Mouse (Mus musculus) heart, embryonic 15.5 days (tissue): ENCODE measurements at regions not wholly inside any gene's neighbourhood (a gene's known extent, or its start where the extent isn't known, plus 50 kb on each side); places are given as distances from the start of the nearest gene placed in this dataset.

Experiments used
- ATAC-seq: fragments of 200-750 bp; cut with Nextera tagmentation; replicated peaks from 2 replicates; pipeline ENCODE4 v1.8.0; 2017; ENCODE audit warnings: low read depth, moderate TSS enrichment; ENCODE audit not compliant: insufficient number of reproducible peaks, insufficient read depth, low FRiP score
- H3K27ac ChIP-seq: fragments of 300-500 bp; sonication (generic); 2 replicates; pipeline ENCODE4 v1.5.1; 2015; ENCODE audit warnings: mild to moderate bottlenecking, inconsistent platforms
- H3K27me3 ChIP-seq: fragments of 300-500 bp; sonication (generic); 2 replicates; pipeline ENCODE4 v1.6.1; 2015; ENCODE audit warnings: inconsistent platforms
- H3K36me3 ChIP-seq: fragments of 300-500 bp; sonication (generic); 2 replicates; pipeline ENCODE4 v1.6.1; 2015; ENCODE audit warnings: mild to moderate bottlenecking, inconsistent platforms
- H3K4me1 ChIP-seq: fragments of 300-500 bp; sonication (generic); replicated peaks from 2 replicates; pipeline ENCODE4 v1.6.1; 2015; ENCODE audit warnings: inconsistent platforms
- H3K4me2 ChIP-seq: fragments of 300-500 bp; sonication (generic); 2 replicates; pipeline ENCODE4 v1.6.1; 2015; ENCODE audit warnings: inconsistent platforms, mild to moderate bottlenecking, moderate library complexity
- H3K4me3 ChIP-seq: fragments of 300-500 bp; sonication (generic); 2 replicates; pipeline ENCODE4 v1.5.1; 2015; ENCODE audit warnings: mild to moderate bottlenecking, inconsistent platforms
- H3K9ac ChIP-seq: fragments of 300-500 bp; sonication (generic); 2 replicates; pipeline ENCODE4 v1.6.1; 2015; ENCODE audit warnings: mild to moderate bottlenecking, inconsistent platforms
- H3K9me3 ChIP-seq: fragments of 300-500 bp; sonication (generic); replicated peaks from 2 replicates; pipeline ENCODE4 v1.6.1; 2016; ENCODE audit warnings: inconsistent platforms
- WGBS: fragments of 180-500 bp; shearing (Covaris S2); methylation state at CpG from one replicate; pipeline ENCODE4 v1.1.7; 2015; ENCODE audit warnings: mixed read lengths; 5-methylcytosine and 5-hydroxymethylcytosine counted together

GRCm38 (mm10) chr11:19254183-19254582, 235.4 kb upstream of the Meis1 start:
- Histone ChIP-seq H3K27me3 (no peaks in the 10 kb centered on the region), H3K36me3 (no peaks in the 10 kb centered on the region), H3K4me3 (no peak overlapping the region), H3K27ac (no peak overlapping the region), H3K4me1 (no peaks in the 10 kb centered on the region), H3K9me3 (no peaks in the 10 kb centered on the region), H3K4me2 (no peak overlapping the region), H3K9ac (no peak overlapping the region)
- ATAC-seq = no peak
- WGBS = 68% methylated on average over 4 of the region's 4 CpGs

DNA sequence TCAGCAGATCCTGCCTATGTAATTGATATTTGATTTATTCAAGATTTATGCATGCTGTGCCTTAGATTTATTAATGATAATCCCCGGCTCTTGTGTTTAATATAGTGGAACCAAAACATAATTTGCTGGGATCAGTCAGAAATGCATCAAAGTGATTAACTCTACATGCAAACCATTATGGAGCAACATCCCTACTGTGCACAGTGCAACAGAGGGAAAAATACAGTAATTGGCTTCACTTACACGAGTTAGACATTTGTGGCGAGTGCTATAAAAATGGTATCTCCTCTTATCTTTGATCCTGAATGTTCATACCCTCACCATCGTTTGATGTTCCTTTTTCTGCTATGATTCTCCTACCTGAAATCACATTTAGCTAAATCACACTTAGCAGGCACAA, 238.8 kb upstream of the Meis1 start:
- H3K4me3 ChIP-seq = no peak overlapping the region
- H3K4me1 ChIP-seq = no peaks in the 10 kb centered on the region
- WGBS = 78% methylated on average over 4 of the region's 4 CpGs
- H3K4me2 ChIP-seq = no peak overlapping the region
- no peaks in the 10 kb centered on the region for H3K36me3 ChIP-seq
- no peak for ATAC-seq
- H3K9ac ChIP-seq = no peak overlapping the region
- H3K9me3 ChIP-seq = no peaks in the 10 kb centered on the region
- no peaks in the 10 kb centered on the region for H3K27me3 ChIP-seq
- H3K27ac ChIP-seq = no peak overlapping the region

DNA sequence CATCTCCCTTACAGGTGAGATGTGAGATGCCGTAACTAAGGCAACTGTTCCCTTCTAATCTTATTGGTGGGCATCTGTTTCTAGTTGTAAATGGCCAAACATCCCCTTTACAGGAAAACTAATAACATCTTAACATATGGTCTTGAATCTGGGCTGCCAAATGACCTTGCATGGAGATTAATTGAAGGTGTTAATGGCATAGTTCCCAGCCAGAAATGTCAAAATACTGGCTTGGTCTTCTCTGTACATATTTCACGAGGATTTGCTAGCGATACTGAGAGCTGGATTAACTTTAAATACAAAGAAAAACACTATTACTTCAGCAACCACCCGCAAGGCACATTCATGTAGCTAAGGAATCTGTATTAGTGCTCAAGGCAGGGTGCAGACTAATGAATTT, 244.0 kb upstream of the Meis1 start:
- no peak overlapping the region for H3K4me3 ChIP-seq
- no peak overlapping the region for H3K9ac ChIP-seq
- no peaks in the 10 kb centered on the region for H3K4me1 ChIP-seq
- no peaks in the 10 kb centered on the region for H3K27me3 ChIP-seq
- H3K4me2 ChIP-seq = no peak overlapping the region
- H3K27ac ChIP-seq = no peak overlapping the region
- WGBS = 78% methylated on average over 4 of the region's 4 CpGs
- H3K36me3 ChIP-seq = no peaks in the 10 kb centered on the region
- no peak for ATAC-seq
- H3K9me3 ChIP-seq = no peaks in the 10 kb centered on the region

DNA sequence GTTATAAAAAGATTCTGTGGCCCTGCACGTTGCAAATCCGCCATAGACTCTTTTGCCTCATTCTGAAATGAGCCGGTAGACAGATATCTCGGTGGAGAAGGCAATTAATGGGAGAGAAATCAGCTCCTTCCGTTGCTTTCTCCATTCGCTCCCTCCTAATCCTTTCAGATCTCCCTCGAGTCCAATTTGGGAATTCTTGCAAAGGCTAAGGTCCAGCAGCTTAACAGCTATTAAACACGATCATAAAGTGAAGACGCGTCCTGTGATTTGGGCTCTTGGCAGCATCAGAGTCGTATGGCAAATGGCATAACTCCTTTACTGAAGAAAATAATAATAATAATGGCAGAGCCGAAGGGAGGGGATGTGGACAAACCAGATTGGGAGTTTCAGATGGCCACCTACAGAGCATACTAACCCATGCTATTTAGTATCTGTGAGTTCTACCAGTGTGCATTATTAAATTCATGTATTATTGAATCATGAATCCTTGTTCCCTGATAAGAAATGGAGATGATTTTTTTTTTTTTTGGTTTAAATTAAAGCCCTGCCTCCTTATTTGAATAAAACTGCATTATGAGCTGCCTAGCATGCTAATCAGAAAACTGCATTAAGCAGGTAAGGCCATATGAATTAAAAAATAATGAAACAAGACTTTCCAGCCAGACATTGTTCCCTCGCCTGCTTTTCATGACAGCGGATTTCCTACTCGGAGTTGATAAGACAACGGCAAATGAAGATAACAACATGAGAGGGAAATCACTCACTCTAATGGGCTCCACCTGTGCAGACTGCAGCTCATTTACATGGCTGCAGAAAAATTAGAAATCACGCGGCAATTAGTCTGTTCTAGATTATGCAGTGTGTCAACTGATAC, 246.2 kb upstream of the Meis1 start:
- no peaks in the 10 kb centered on the region for H3K9me3 ChIP-seq
- no peaks in the 10 kb centered on the region for H3K4me1 ChIP-seq
- no peak overlapping the region for H3K27ac ChIP-seq
- no peak overlapping the region for H3K9ac ChIP-seq
- no peak overlapping the region for H3K4me2 ChIP-seq
- no peaks in the 10 kb centered on the region for H3K27me3 ChIP-seq
- no peak overlapping the region for H3K4me3 ChIP-seq
- WGBS = 56% methylated on average over 18 of the region's 18 CpGs
- ATAC-seq = no peak
- H3K36me3 ChIP-seq = no peaks in the 10 kb centered on the region

- no peaks in the 10 kb centered on the region for H3K9me3 ChIP-seq
- WGBS = 49% methylated on average over 3 of the region's 3 CpGs
- H3K27ac ChIP-seq = no peak overlapping the region
- no peak overlapping the region for H3K9ac ChIP-seq
- no peaks in the 10 kb centered on the region for H3K27me3 ChIP-seq
- H3K4me2 ChIP-seq = no peak overlapping the region
- no peaks in the 10 kb centered on the region for H3K36me3 ChIP-seq
- ATAC-seq = no peak
- no peaks in the 10 kb centered on the region for H3K4me1 ChIP-seq
- no peak overlapping the region for H3K4me3 ChIP-seq
Measured at GRCm38 (mm10) chr11:19265672-19265972, 246.8 kb upstream of the Meis1 start.

DNA sequence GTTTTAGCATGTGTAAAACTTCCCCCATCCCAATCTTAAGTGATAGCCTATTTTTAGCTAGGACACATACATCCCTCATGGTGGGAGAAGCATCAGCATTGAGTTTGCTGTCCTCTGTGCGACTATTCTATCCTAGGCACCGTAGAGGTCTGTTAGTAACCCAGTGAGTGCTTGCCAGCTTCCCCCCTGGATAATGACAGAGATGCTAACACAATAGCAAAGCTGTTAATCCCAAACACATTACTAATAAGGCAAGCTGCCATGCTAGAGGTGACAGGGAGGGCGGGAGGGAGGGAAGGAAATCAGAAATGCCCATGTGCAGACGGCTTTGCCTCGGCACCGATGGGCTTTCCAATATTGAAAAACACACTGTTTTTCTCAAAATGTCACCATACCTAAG, 272.2 kb upstream of the Meis1 start:
- Histone ChIP-seq H3K9me3 (no peaks in the 10 kb centered on the region), H3K27ac (no peak overlapping the region), H3K4me3 (no peak overlapping the region), H3K36me3 (no peaks in the 10 kb centered on the region), H3K4me2 (no peak overlapping the region), H3K27me3 (no peaks in the 10 kb centered on the region), H3K9ac (no peak overlapping the region), H3K4me1 (no peaks in the 10 kb centered on the region)
- no peak for ATAC-seq
- 74% methylated on average over 6 of the region's 6 CpGs for WGBS

- no peaks in the 10 kb centered on the region for H3K9me3 ChIP-seq
- H3K27me3 ChIP-seq = no peaks in the 10 kb centered on the region
- WGBS = 94% methylated on average over 1 of the region's 1 CpGs
- H3K27ac ChIP-seq = no peak overlapping the region
- no peak overlapping the region for H3K9ac ChIP-seq
- no peaks in the 10 kb centered on the region for H3K36me3 ChIP-seq
- H3K4me3 ChIP-seq = no peak overlapping the region
- peaks cover 2% of the 10 kb centered on the region; the same call in 1 of the 2 replicates for H3K4me1 ChIP-seq
- no peak overlapping the region for H3K4me2 ChIP-seq
- no peak for ATAC-seq
Measured at GRCm38 (mm10) chr11:19299411-19299810, 280.6 kb upstream of the Meis1 start.

GRCm38 (mm10) chr11:19306687-19307086, 287.9 kb upstream of the Meis1 start:
- 75% methylated on average over 5 of the region's 5 CpGs for WGBS
- H3K9me3 ChIP-seq = no peaks in the 10 kb centered on the region
- H3K27me3 ChIP-seq = no peaks in the 10 kb centered on the region
- no peak overlapping the region for H3K4me2 ChIP-seq
- H3K4me1 ChIP-seq = peaks cover 2% of the 10 kb centered on the region; the same call in 1 of the 2 replicates
- no peak for ATAC-seq
- no peak overlapping the region for H3K4me3 ChIP-seq
- H3K9ac ChIP-seq = no peak overlapping the region
- no peak overlapping the region for H3K27ac ChIP-seq
- H3K36me3 ChIP-seq = no peaks in the 10 kb centered on the region

DNA sequence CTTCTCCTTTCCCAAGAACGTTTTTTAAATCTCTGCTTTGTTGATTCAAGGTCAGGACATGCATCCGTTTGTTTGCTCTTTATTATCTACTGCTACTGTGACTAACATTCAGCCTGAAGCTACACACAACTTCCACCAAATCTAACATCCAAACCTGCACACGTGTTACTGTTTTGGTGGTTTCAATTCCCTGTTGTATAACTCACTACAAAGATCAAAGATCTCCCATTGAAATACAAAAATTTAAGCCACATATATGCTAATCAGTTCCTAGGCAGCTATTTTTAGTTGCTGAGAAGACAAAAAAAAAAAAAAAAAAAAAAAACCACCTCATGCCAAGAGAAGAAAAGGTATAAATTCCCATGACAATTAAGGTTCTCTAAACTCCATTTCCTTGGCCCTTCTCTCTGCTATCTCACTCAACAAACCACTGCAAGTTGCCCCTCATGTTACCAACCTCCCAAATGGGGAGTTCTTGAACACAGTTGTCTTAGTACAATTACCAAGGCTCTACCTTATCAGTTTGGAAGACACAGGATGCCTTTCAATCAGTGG, 312.0 kb upstream of the Meis1 start:
- Histone ChIP-seq H3K27me3 (no peaks in the 10 kb centered on the region), H3K4me3 (no peak overlapping the region), H3K9me3 (no peaks in the 10 kb centered on the region), H3K4me1 (peaks cover 4% of the 10 kb centered on the region; the same call in 1 of the 2 replicates), H3K27ac (no peak overlapping the region), H3K4me2 (no peak overlapping the region), H3K36me3 (no peaks in the 10 kb centered on the region), H3K9ac (no peak overlapping the region)
- ATAC-seq = no peak
- WGBS = 67% methylated on average over 2 of the region's 3 CpGs

DNA sequence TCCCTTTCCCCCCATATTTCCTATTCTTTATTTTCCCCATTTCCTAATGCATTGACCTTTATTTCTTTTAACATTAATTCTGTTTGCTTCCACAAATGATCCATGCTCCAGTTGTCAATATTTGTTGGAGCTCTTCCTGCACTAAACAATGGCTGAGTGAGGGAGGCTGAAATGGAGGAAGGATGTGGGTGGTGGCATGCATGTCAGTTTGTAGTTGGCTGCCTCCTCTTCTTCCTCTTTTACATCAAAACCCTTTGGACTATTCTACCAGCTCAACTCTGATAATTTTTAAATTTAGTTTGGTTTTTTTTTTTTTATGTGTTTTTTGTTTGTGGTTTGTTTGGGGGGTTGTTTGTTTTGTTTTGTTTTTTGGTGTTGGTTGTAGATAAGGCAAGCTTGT, 313.5 kb upstream of the Meis1 start:
- Histone ChIP-seq H3K4me2 (no peak overlapping the region), H3K9me3 (no peaks in the 10 kb centered on the region), H3K27me3 (no peaks in the 10 kb centered on the region), H3K36me3 (no peaks in the 10 kb centered on the region), H3K27ac (no peak overlapping the region), H3K4me1 (peaks cover 4% of the 10 kb centered on the region; the same call in 1 of the 2 replicates), H3K4me3 (no peak overlapping the region), H3K9ac (no peak overlapping the region)
- ATAC-seq = no peak

GRCm38 (mm10) chr11:19332727-19333126, 313.9 kb upstream of the Meis1 start:
- ATAC-seq = no peak
- Histone ChIP-seq H3K27me3 (no peaks in the 10 kb centered on the region), H3K27ac (no peak overlapping the region), H3K4me2 (no peak overlapping the region), H3K9me3 (no peaks in the 10 kb centered on the region), H3K4me1 (peaks cover 4% of the 10 kb centered on the region; the same call in 1 of the 2 replicates), H3K36me3 (no peaks in the 10 kb centered on the region), H3K4me3 (no peak overlapping the region), H3K9ac (no peak overlapping the region)
- WGBS = 16% methylated on average over 1 of the region's 1 CpGs

- 92% methylated on average over 1 of the region's 1 CpGs for WGBS
- Histone ChIP-seq H3K4me1 (no peaks in the 10 kb centered on the region), H3K27ac (no peak overlapping the region), H3K9me3 (no peaks in the 10 kb centered on the region), H3K9ac (no peak overlapping the region), H3K36me3 (no peaks in the 10 kb centered on the region), H3K4me3 (no peak overlapping the region), H3K27me3 (no peaks in the 10 kb centered on the region), H3K4me2 (no peak overlapping the region)
- no peak for ATAC-seq
Measured at GRCm38 (mm10) chr11:19333908-19334487, 315.2 kb upstream of the Meis1 start.
